Mouse (Mus musculus): ENCODE results near the gene Btbd35f14. TPM values are rescaled to one million over a fixed set of nuclear protein-coding genes. Genes with fewer than 3 reads are reported as not detected.
"Not testable (repeated sequence)": the region's sequence is repeated elsewhere in the genome, so short reads cannot be mapped to it uniquely, and the experiment has no call there.

Gene Btbd35f14
- total RNA-seq (2014; rRNA removed; ENCODE audit: low replicate concordance) (not detected in 2 replicates), polyA plus RNA-seq (2015; fragmentation: Nextera tagmentation; extraction: Ambion mirVana) (not detected in 2 replicates)

DNA sequence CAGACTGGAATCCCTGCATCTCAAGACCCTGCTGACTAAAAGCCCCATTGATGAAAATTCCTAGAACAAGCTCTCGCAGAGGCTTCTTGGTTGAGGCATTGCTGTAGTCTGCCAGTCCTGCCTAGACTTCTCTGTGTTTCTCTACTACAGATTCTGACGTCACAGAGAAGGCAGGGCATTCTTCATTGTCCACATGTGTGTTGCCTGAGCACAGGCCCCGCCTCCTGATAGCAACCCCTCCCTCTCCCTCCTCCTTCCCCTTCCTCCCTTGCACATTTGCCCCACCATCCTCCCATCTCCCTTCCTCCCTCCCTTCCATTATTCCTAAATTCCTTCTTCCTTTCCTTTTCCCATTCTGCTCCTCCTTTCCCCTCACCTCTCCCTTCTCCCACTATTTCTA is at the start of gene Btbd35f14:
Gene Btbd35f14, minus strand, starts transcription at position 101 of the 400 bp plus-strand sequence.
- not testable (repeated sequence) for H3K4me3 ChIP-seq (ENCODE audit: low read depth, low read length); H3K27me3 ChIP-seq (ENCODE audit: control insufficient read depth, insufficient read depth, low read length); H3K4me2 ChIP-seq (ENCODE audit: low read depth, low read length); H3K9ac ChIP-seq (replicated peaks; ENCODE audit: low read depth, low read length); H3K36me3 ChIP-seq (replicated peaks; ENCODE audit: control insufficient read depth, insufficient read depth, low read length); H3K9me3 ChIP-seq (replicated peaks; ENCODE audit: control insufficient read depth, low read length); H3K27ac ChIP-seq (ENCODE audit: low read depth); ATAC-seq (ENCODE audit: insufficient read depth, low read depth); H3K4me1 ChIP-seq (ENCODE audit: control insufficient read depth, insufficient read depth); DNase-seq (ENCODE audit: low spot score)
- no CpG with 5 or more reads among the region's 3 CpGs for WGBS

DNA sequence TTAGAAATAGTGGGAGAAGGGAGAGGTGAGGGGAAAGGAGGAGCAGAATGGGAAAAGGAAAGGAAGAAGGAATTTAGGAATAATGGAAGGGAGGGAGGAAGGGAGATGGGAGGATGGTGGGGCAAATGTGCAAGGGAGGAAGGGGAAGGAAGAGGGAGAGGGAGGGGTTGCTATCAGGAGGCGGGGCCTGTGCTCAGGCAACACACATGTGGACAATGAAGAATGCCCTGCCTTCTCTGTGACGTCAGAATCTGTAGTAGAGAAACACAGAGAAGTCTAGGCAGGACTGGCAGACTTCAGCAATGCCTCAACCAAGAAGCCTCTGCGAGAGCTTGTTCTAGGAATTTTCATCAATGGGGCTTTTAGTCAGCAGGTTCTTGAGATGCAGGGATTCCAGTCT is 45.3 kb downstream of the Btbd35f14 start, which contains the start of gene Btbd35f13:
Gene Btbd35f13, plus strand, starts transcription at position 301 of the 400 bp plus-strand sequence.
- 47% methylated on average over 2 of the region's 3 CpGs for WGBS
- not testable (repeated sequence) for DNase-seq (ENCODE audit: low spot score); H3K4me1 ChIP-seq (ENCODE audit: control insufficient read depth, insufficient read depth); ATAC-seq (ENCODE audit: insufficient read depth, low read depth); H3K4me2 ChIP-seq (ENCODE audit: low read depth, low read length); H3K27me3 ChIP-seq (ENCODE audit: control insufficient read depth, insufficient read depth, low read length); H3K27ac ChIP-seq (ENCODE audit: low read depth); H3K9ac ChIP-seq (replicated peaks; ENCODE audit: low read depth, low read length); H3K9me3 ChIP-seq (replicated peaks; ENCODE audit: control insufficient read depth, low read length); H3K36me3 ChIP-seq (replicated peaks; ENCODE audit: control insufficient read depth, insufficient read depth, low read length); H3K4me3 ChIP-seq (ENCODE audit: low read depth, low read length)

Other genes starting within 250 kb of the Btbd35f14 start
- not detected in 2 replicates for gene Btbd35f15, start 125.0 kb downstream of the Btbd35f14 start, total RNA-seq (2014; rRNA removed; ENCODE audit: low replicate concordance)
- not detected in 2 replicates for gene Btbd35f15, start 125.0 kb downstream of the Btbd35f14 start, polyA plus RNA-seq (2015; fragmentation: Nextera tagmentation; extraction: Ambion mirVana)
- gene Btbd35f13, start 45.2 kb downstream of the Btbd35f14 start, total RNA-seq (2014; rRNA removed; ENCODE audit: low replicate concordance) = not detected in 2 replicates
- gene Btbd35f13, start 45.2 kb downstream of the Btbd35f14 start, polyA plus RNA-seq (2015; fragmentation: Nextera tagmentation; extraction: Ambion mirVana) = not detected in 2 replicates

Data from heart, postnatal 0 days (tissue).